Mouse (Mus musculus): ENCODE measurements at regions not wholly inside any gene's neighbourhood (a gene's known extent, or its start where the extent isn't known, plus 50 kb on each side); places are given as distances from the start of the nearest gene placed in this dataset.

DNA sequence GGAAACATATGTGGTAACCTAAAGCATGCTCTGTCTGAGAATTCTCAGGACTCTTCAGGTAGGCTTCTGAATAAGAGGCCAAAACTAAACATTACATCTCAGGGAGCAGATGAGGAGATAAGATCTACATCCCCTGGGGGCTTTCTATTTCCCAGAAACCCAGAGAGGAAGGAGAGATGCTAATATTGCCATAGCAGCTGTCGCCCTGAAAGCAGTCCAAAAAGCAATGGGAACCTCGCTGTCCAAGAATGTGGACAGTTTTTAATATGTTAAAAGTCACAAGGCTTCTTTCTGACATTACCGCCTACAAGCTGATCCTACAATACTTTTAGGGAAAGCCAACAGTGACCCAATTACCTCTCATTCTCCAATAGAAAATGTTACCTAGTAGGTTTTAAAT is 263.9 kb downstream of the Pten start:
- in situ Hi-C loops (cut with MboI; ENCODE audit: unreplicated experiment in 2 of 2): no loop called here

DNA sequence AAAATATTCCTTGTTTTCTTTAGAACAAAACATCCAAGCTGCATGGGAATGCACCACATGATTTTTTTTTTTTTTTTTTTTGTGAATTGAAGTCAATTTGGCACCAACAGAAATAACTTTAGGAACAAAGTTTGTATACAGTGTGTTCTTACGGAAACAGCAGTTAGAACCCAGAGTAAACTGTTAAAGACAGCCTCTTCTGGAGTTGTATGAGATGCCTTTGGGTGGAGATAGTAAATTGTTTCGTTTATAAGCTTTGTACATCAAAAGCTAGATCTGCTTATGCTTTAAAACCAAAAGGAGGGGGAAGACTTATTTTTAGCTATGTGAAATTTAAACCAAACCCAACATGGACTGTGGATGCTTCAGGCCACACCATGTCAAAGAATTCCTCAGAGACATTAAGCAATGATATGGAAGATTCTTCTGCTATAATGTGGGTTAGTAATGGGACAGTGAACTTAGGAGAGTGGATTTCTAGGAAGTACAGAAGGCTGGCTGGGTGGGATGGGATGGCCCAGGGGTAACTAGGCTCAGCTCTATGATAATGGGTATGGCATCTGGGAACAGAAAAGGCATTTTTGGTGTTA is 265.6 kb downstream of the Pten start:
- in situ Hi-C loops (cut with MboI; ENCODE audit: unreplicated experiment in 2 of 2): no loop called here

DNA sequence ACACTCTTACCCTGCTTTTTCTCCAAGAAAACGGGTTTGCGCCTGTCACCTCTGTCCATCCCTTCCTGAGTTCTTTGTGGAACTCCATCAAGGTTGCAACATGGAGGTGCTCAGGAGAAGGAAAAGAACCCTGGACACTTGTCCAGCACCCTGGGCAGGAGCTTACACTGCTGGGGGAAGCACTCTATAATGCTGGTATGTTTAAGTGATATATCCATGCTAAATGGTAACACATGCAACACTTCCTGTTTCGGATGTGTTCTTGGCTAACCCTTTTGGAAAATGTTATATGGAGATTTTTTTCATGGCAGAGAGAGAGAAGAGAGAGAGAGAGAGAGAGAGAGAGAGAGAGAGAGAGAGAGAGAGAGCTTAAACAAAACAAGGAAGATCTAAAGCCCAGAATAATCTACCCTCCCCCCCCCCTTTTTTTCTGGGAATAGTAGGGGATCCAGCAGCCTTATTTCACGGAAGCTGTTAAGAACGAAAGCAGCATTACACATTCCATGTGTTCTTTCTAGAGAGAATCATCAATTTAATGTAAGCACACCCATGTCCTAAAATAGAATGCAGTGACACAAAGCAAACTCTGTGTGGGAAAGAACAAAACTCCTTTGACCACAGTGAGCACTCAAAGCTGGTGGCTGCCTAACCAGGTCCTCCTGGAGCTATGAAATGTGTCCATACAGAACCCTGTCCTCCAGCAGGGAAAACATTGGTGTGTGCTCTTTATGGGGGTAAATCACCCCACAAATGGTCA is 272.6 kb downstream of the Pten start:
- in situ Hi-C loops (cut with MboI; ENCODE audit: unreplicated experiment in 2 of 2): loop anchor here in 1 of 2 experiments (5.0 kb wide), 1 partner anchor 53 kb away; no protein-coding TSS in a partner anchor

DNA sequence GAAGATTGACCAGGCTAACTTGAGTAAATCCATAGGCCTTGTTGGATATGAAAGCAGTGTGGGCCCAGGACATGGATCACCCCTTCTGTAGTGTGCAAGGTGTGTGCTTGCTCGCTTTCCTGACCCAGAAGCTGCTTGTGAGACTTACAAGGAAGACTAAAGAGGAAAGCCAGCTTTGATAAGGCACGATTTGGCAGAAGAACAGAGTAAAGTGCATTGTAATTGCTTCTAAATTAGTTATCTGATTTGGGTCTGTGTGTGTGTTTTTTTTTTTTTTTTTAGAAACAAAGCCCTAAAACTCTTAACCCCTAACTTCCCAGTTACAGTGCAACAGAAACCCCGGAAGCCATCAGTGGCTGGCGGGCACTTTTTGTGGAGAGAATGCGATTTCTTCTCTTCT is 283.2 kb downstream of the Pten start:
- in situ Hi-C loops (cut with MboI; ENCODE audit: unreplicated experiment in 2 of 2): no loop called here

DNA sequence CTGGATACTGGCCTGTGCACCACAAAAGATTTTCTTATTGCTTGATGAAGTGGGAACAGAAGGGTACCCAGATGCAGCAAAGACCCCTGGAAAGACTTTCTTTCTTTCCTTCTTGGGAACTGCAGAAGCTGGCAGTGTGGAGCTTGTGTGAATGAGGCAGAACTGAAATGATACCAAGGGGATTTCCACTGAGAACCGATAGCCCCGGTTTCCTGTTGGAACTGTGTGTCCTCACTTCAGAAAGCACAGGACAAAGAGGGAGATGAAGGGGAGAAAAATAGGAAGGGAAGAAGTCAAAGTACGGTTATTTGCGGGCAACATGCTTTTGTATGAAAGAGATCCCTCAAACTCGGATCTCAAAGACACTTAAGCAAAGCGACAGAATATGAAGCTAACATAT is 283.7 kb downstream of the Pten start:
- in situ Hi-C loops (cut with MboI; ENCODE audit: unreplicated experiment in 2 of 2): no loop called here

DNA sequence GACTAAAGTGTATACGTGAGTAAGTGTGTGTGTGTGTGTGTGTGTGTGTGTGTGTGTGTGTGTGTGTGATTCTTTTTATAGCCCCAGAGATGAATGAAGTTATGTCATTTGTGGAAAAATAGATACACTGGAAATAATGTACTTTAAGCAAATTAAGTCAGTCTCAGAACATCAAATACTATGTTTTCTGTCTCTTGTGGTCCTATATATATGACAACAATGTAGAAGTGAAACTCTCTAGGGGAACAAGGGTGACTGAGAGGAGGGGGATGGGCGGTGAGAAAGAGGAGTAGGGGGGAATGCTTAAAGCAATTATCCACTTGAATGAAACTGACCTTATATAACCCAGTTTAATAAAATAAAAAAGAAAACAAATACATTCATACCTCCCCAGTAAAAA is 285.5 kb downstream of the Pten start:
- in situ Hi-C loops (cut with MboI; ENCODE audit: unreplicated experiment in 2 of 2): no loop called here

DNA sequence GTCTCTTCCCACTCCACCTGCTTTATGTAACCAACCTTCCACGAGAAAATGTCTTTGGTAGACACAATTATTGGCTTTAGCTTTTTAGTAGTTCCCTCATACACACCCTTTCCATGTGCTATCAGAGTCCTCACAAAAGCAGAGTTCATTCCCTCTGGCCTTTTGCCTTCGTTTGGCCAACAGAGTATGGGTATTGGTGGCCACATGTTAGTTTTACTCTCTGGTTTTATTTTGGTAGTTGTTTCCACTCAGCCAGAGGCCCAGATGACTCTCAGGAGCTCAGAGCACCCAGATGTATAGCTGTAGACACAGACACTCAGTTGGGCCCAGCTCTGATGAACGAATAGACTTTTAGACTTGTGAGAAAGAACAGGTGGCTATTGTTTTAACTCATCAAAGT is 286.4 kb downstream of the Pten start:
- in situ Hi-C loops (cut with MboI; ENCODE audit: unreplicated experiment in 2 of 2): no loop called here

DNA sequence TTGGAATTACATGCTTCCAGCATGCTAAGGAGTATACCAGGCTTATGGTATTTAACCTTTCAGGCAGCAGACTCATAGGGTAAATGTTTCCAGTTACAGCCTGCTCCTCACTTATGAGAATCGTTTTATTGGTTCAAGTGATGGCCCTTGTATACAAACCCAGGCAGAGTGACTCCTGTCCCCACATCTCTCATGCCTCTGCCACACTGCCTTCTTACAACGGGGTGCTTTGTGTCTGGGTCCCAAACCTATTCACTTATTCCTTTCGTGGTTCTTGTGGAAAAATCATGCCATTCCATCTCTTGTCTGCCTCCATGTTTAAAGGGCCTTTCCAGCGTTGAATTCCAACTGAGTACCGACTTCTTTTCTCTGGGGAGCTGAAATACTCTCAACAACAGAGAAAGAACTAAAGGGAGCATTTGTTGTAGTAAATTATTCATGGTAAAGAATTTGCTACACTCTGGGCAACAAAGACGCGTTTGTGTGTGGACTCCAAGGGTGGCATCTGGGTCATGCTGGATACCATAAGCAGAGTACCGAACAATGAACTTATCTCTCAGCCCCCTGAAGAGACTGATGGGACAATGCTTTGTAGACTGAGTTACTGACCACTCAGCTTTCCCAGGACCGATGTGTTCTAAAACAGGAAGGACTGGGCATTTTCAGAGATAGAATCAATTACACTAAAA is 291.6 kb downstream of the Pten start:
- in situ Hi-C loops (cut with MboI; ENCODE audit: unreplicated experiment in 2 of 2): no loop called here

DNA sequence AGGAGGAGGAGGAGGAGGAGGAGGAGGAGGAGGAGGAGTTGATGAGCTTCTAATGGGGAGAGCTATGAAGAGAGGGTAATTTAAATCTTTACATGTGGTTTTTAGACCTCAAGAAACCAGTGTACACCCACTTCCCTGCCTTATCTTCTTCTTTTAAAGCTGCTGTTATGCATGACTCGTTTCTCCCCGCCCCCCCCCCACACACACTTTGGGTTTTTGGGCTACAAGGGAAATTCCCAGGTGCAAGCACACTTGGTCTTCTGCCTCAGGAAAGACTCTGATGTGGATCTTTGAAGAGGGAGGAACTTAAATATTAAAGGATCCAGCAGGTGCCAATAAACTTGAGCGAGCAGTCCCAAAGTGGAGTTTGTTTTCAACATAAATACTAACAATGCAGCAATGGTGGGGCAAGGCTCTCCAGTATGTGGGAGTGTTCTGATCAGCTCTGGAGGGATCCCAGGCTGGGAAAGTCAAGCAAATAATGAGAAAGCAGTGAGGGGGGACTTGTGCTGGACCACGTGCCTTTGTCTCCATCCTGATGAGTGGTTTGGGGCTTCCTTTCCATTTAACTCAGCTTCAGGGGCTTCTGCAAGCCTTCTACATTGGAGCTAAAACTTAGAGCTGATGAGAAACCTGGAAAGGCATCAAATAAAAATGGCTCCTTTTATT is 296.0 kb downstream of the Pten start:
- in situ Hi-C loops (cut with MboI; ENCODE audit: unreplicated experiment in 2 of 2): no loop called here

DNA sequence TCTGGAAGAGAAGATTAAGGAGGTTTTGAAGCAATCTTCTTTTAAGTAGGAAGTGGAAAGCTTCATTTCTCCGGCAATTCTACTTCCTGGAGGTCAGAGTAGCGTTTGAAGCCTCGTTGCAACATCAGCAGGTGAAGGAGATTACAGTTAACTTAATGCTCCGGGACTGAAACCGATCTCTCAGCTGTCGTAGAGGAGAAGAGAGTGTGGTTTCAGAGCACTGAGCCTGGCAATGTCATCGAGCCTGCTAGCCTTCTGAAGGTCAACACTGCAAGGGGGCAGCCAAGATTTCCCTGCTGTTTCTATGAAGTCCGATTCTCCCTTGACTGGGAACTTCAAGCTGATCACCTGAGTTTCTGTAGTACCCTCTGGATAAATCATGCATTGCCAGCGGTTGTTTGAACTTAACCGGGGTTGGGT is 299.1 kb downstream of the Pten start:
- in situ Hi-C loops (cut with MboI; ENCODE audit: unreplicated experiment in 2 of 2): no loop called here

DNA sequence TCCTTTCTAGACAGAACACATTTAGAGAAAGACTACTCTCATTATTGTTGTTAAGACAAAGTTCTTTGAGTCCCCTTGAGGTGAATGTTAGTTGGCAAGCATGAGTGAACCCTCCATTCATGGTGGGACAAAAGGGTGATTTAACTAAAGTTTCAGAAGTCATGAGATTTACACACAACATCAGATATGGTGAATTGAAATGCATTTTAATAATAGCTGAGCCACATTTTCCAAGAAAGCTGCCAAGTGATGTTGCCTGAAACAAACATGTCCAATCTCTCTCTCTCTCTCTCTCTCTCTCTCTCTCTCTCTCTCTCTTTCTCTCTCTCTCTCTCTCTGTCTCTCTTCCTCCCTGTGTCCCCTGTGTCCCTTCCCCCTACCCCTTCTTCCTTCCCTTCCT is 303.7 kb downstream of the Pten start:
- in situ Hi-C loops (cut with MboI; ENCODE audit: unreplicated experiment in 2 of 2): no loop called here

DNA sequence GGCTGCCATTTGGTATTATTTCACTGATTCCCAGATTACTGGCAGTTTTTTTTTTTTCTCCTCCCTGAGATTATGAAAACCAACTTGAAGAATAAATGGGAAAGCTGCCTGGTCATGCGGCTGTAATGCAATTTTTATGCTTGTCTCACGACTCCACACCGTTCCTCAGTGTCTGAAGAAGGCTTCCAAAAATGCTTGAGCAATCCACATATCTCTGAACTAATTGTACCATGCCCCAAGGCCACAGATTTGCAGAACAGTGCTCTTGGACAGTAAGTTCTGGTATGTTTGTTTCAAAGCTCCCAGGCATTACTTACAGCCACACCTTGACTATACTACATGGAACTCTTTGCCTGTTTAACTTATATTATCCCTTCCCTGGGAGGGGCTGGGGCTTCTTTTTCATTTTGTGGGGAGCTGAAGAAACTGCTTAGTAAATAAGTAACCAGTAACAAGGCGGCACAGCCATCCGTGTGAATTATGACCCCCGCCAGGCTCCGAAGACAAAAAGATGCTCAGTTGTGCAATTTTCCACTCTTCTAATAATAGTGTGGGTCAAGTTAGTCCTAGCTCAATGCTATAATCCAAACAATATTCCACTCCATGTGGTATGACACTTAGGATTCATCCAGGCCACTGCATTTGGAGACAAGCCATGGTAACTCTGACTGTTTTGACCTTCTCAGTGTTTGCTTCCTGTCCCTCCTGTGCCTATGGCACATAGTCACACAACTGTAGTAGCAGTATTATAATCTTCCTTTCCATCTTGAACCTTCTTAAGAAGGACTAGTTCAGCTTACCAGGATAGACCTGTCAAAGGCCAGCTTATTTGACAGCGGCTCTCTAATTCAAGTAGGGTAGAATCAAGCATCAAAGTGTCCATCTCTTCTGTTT is 305.1 kb downstream of the Pten start:
- in situ Hi-C loops (cut with MboI; ENCODE audit: unreplicated experiment in 2 of 2): no loop called here

DNA sequence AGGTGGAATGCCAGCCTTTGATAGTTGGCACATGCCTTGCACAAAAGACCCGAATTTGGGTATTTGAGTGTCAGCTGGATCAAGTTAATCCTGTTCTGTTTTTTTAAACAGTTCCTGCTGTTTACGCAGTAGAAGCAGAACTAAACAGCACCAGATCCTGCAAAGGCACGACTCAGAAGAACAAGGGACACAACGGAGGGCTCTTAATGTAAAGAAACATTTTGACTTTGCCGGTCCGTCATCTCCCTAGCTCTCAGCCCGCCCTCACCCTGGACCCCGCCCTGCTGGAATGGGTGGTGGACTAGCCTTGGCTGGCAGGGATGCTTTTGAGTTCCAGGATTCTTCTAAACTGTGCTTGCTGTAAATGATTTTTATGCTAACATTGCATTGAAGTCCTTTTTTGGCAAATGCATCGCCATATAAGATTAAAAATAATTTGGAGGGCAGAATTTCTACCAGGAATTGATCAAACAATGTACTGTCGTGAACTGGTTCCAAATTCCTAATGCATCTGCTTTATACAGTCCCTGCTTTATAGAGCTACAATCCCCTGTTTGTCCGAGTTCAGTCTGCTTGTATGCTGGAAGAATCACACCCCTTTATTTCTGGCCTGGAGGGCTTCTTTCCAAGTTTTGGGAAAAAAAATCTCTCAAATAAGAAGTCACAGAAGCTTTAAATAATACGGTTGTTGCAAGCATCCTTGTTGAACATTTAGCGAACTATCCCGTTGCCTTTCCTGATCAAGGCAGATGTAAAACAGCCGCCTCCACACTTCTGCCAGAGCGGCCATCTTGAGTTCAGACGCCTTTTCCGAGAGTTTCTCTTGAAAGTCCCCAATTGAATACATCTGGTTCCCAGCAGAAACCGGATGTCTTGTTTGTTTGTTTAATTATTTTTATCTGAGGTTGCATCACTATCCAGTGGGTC is 308.2 kb downstream of the Pten start:
- in situ Hi-C loops (cut with MboI; ENCODE audit: unreplicated experiment in 2 of 2): no loop called here

DNA sequence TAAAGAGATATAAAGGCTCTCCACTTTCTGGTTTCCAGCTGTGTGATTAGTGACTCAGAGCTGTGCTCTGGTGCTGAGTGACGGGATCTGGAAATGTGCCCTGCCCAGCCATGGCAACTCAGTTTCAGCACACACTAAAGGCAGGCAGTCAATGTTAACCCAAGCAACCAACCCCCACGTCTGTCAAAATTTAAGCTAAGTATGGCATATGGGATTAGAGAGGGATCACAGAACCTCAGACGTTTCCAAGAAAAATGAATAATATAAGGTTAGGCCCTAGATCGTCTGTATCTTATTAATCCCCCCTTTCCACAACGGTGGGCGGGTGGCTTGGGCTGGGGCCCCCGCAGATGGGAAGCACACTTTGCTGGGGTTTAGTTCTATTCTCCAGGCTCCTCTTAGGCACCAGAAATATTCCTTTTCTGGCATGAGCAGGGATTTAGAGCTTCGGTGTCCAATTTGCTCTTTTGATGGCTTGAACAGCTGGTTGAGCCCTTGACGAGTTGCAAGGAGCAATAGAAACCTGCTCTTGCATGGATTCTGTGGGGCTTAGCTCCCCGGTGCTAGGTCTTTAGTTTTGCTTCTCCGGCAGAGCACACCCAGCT is 311.2 kb downstream of the Pten start:
- in situ Hi-C loops (cut with MboI; ENCODE audit: unreplicated experiment in 2 of 2): no loop called here

DNA sequence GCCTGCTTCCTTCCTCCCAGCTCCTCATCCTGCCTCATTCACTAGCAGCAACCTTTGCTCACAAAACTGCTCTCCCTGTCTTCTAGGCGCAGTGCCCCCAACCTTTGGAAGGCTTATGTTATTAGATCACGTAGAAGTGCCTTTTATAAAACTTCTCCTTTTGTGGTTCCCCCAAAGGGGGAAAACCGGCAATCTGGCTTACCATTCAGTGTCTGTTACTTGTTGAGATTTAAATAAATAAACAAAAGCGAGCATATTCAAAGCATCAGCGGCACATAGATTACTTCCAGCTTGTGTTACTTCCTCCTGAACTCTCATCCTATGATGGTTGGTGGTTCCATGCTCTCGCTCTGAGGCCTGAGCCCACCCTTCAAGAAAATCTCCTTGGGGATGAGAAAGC is 312.5 kb downstream of the Pten start:
- in situ Hi-C loops (cut with MboI; ENCODE audit: unreplicated experiment in 2 of 2): no loop called here

DNA sequence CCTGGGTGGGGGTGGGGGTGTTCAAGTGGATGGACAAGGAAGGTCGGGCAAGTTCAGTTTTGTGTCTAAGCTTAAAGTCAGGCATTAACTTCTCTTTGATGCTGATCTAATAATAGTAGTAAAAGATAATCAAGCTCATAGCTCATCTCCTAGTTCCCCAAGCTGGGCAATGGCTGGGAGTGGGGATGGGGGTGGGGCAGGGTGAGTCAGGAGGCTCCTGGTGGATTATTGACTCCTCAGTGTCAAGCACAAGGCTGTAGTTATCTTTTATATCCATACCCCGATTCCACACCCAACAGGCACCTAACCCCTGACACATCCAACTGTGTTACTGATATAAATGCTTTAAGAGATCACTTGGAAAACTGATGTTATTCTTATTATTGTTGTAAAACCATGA is 315.0 kb downstream of the Pten start:
- in situ Hi-C loops (cut with MboI; ENCODE audit: unreplicated experiment in 2 of 2): no loop called here

DNA sequence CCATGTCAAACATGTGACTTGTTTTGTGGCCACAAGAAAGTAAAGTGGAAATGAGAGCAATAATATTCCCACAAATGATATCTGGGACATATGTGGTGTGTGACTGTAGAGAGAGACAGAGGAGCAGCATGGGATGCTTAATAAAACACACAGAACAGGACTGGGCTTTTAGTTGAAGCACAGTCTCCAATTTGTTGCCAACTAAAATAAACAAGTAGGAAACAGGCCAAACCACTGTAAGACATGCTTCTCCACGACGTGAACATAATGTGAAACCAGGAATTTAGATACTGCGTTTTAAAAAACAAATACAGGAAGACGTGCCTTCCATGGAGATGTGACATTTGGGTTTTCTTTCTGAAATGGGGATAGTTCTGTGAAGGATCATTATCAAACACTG is 317.2 kb downstream of the Rnls start:
- in situ Hi-C loops (cut with MboI; ENCODE audit: unreplicated experiment in 2 of 2): loop anchor here in 1 of 2 experiments (25.0 kb wide), 1 partner anchor 813 kb away; no protein-coding TSS in a partner anchor

DNA sequence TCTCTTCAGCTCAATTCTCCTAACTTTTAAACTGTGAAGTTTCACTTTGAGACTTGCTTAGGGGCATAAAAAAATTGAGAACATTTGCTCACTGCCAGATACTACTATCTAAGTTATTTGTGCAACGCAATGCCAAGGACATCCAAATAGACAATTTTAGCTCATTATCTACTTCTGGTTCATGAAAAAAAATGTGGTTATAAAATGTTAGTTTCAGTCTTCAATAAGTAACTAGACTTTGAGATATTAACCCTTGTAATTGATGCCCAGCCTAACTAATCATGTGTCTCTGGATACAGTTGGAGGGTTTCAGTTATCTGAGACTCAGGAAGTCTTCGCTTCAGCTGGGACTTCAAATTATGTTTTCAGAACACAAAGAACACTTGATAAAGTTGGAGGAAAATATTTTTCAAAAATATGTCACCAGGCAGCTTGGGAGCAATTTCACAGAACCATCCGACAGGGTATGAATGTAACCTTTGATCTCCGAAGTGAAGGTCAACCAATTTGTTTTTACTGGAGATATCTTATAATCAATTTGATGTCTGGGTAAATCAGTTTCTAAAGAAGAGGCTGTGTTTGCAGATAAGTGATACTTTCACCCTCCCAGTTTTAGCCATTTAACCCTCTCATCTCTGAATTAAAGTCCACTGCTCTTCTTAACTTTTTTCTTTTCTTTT is 313.3 kb downstream of the Rnls start:
- in situ Hi-C loops (cut with MboI; ENCODE audit: unreplicated experiment in 2 of 2): loop anchor here in 1 of 2 experiments (25.0 kb wide), 1 partner anchor 817 kb away; no protein-coding TSS in a partner anchor
